Mouse (Mus musculus): Measurements from ENCODE around the gene Nmnat2.

- TF ChIP-seq POLR2A (IDR thresholded peaks at IDR 0.05; ENCODE audit: insufficient read length, low read depth) = no peak
- no peak for TF ChIP-seq CEBPB (IDR thresholded peaks at IDR 0.05; ENCODE audit: insufficient read depth, poor library complexity, severe bottlenecking)
Measured at GRCm38 (mm10) chr1:153140747-153141228, 186.0 kb downstream of the Nmnat2 start.
